Mouse (Mus musculus) v-Abl transformed pro-B cells (cell line): Measurements from ENCODE around the gene AF067063.
"Not testable (repeated sequence)": the region's sequence is repeated elsewhere in the genome, so short reads cannot be mapped to it uniquely, and the experiment has no call there.

Source experiments
- in situ Hi-C, 2 experiments: fragments of 400-800 bp; cut with MboI; formaldehyde crosslinking; loops; one replicate each; pipeline ENCODE4 v1.15.1; 2025; ENCODE audit not compliant: unreplicated experiment in 2 of 2

The AF067063 gene

DNA sequence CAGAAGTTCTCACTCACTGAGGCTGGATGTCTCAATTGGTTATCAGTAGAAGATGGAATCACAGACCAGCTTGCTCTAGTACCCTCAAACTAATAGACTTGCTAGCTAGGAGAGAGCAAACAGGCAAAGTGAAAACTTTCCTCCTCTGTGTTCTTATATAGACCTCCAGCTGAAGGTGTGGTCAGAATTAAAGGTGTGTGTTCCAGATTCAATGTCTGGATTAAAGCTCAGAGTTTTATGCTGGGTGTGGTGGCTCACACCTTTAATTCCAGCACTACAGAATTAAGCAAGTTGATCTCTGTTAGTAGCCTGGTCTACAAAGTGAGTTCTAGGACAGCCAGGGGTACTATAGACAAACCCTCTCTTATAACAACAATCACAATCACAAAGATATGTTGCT lies at the start of gene AF067063:
AF067063 (minus strand) TSS at position 101 of the 400 bp plus-strand sequence.
- in situ Hi-C loops, result not testable (repeated sequence)

DNA sequence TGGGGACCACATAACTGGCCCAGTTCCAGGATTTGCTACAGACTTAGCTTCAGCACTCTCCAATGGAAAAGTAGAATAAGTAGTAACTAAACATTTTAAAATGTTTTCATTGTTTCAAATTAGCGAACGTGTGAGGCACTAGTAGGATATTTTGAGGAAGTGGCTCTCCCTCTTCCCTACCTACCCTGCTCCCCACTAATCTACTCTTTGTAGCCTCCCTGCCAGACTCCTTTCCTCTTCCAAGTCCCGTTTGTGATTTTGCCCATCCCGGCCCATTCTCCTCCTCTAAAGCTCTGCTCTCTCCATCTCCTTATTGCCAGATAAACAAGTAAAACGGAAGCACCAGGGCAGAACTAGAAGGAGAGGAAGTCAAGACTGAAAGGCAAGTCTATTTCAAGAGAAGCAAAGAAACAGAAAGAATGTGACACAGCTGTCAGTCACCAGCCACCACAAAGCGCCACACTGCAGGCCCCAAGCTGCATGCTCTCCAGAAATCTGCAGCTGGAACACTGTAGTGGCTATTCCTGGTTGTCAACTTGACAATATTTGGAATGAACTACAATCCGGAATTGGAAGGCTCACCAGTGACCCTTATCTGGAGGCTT lies 34.5 kb upstream of the AF067063 start:
- in situ Hi-C loops, result not testable (repeated sequence)

DNA sequence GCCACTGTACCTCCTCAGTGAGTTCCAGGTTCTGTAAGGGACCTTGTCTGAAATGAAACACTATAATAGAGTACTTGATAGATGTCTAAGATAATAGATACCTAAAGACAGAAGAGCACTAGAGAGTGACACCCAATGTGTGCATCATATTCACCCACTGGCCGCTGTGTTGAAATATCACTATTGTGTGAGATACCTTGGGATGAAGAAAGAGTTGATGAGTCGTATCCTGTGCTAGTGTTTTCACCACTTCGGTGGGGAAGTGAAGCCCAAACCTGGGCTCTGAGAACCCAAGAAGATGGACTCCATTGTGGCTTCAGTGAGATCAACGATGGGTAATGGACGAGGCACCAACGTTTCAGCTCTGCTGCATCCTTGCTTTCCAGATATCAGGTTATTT lies 32.4 kb upstream of the AF067063 start:
- in situ Hi-C loops, result not testable (repeated sequence)

DNA sequence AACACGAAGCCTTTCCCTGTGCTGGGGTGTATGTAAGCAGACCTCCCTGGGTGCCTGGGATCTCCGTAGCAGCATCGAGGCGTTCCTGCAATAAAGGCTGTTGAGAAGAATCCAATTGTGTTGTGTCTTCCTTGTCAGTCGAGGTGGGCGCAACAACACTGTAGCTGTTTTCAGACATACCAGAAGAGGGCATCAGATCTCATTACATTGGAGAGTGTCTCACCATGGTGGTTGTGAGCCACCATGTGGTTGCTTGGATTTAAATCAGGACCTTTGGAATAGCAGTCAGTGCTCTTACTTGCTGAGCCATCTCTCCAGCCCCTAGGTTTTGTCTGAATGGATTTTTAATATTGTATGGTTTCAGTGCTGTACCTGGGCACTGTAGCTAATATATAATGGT lies 10.0 kb upstream of the AF067063 start:
- in situ Hi-C loops, result not testable (repeated sequence)

DNA sequence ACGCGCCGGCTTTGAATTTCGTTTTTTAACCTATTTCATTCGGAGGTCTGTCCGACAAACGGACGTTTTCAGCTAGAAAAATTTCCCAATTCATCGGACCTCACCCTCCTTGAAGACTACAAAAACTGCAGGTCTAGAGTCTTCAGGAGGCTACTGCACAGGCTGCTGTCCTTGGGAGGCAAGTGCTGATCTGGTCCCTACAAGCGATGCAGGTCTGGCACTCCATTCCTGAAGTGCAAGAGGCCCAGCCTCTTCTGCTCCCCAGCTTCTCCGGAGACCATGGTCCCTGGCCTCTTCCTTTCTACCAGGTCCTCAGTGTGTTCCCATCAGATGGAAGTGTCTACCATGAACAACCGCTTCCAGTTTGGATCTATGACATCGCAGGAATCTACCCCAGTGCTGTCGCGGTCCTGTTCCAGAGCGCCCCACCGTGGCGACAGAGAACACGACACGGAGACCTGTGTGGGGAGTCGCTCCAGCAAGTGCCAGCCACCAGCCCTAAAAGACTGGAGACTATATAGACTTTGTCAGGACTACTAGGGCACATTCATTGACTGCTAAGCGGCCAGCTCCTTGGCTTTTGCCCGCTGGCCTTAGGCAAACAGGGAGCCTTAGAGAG lies 7.8 kb upstream of the AF067063 start:
- in situ Hi-C loops, result not testable (repeated sequence)

DNA sequence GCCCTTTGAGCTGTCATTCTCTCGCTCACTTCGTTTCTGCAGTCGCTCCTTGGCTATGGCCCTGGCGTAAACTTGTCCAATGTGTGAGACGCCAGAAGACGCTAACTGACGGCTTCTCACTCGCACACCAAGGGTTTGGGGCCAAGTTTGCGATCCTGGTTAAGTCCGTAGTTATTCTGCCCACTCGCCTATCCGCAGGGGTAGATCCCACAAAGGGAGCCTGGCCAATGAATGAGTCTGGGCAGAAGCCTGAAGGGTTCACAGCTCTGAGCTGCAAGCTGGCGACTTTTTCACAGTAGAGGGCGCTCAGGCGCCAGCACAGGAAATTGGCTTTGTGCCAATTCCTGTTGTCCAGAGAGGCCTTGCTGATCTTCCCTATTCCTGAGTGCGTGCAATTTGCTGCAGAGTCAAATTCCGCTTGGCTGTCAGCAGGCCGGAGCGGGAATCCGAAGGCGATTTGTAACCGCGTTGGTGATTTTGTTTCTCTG lies 6.4 kb upstream of the AF067063 start:
- in situ Hi-C loops, result not testable (repeated sequence)

DNA sequence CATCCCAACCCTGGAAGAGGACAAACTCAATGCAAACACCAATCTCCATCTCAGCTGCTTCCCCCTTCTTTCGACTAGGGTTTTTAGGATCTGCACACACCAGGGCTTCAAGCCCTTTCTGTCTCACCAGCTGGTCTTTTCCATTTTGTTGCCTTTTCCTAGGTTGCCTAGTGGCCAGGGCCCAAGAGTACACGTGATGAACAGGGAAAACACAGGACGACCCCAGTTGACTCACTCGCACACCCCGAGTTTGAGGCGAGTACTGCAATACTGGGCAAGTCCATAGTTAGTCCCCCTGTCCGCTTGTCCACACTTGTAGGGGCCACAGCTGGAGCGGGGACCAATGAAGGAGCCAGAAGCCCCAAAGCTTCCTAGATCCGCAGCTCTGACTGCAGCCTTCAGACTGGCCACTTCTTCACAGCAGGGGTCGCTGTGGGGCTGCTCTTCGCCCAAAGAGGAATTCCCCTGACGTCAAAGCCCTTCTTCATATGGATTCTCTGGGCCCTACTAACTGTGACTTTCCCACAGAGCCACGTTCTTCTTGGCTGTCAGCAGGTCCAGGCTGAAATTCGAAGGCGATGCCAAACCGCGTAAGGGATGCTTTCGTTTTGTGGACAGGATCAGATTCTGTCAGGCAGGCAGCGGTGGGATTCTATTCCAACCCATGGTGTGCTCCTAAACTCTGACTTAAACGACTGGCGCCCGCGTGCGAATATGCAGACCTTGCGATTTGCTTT lies 5.5 kb upstream of the AF067063 start, which contains the start of gene D13Ertd608e:
D13Ertd608e (plus strand) TSS at position 687 of the 737 bp plus-strand sequence.
- in situ Hi-C loops, result not testable (repeated sequence)

DNA sequence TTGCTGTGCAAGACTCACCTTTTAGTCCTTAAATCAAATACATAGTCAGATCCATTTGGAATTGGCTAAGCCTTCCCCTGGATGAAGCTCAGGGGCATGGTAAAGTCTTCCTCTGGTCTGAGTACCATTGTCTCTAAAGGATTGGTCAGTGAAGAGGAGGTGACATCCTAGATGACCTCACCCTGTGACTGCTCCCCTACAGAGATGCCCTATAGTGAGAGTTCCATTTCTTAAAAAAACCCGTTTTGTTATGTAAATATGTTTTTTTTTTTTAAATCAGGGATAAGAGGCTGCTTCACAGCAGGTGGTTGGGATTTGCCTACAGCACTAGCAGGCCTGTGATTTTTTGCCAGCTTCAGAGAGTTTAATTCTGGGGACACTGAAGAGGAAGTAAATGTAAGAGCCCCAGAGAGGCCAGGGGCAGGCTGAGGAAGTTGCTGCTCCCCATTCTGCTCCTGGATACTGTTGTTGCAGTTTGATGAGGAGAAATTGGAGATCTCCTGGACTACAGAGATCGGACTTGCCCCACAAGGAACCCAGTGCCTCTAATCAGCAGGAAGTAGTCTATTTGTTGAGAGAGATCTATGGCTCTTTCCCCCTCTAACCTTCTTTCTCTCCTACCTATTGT lies 12.3 kb downstream of the AF067063 start:
- in situ Hi-C loops, result no loop called here

DNA sequence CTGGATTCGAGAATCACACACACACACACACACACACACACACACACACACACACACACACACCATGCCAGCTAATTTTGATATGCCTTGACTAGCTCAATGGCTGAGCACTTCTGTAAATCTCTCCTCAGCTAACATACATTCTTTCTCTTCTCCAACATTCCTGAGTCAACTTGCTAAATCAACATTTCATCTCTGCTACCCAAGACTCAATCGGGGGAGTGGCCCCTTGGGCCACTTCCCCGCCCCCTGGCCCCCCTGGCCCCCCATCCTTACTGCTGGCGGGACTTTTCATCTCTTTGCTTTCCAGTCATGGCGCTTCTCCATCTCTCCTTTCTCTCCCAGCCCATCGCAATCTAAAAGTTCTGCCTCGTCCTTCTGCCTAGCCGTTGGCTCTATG lies 13.2 kb downstream of the AF067063 start:
- in situ Hi-C loops, result no loop called here

DNA sequence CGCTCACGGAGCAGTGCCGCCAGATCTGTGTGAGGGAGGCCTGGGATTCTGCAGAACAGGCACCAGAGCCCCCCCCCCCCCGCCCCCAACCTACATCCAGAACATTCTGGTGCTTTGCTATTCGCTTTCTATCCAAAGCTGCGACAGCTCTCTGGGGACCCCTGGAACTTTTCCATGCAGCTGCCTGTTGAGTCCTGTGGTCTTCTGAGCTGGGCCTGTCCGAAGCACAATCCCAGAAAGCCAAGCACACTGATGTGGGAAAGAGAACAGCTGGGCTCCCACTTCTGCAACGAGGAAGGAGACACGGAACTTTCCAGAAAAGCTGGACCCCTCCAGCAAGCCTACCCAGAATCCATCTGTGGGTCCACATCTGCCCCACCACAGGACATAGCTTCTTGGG lies 20.0 kb downstream of the AF067063 start:
- in situ Hi-C loops, result no loop called here

DNA sequence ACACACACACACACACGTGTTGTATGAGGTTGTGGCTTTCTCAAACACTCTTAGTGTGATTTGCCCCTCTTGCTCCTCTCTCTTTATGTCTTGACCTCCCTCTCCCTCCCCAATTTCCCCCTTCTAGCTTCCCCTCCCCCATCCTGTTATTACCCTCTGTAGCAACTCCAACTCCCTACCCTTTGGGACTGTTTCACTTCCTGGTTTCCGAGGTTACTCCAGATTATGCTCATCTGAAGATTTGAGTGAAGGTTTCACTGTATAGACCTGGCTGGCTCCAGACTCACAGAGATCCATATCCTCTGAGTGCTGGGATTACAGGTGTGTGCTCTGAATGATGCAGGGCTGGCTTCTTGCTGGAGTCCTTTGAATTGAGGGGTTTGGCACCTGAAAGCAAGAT lies 21.1 kb downstream of the AF067063 start:
- in situ Hi-C loops, result loop anchor here in 1 of 2 experiments (10.0 kb wide), 1 partner anchor 164 kb away; no protein-coding TSS in a partner anchor

DNA sequence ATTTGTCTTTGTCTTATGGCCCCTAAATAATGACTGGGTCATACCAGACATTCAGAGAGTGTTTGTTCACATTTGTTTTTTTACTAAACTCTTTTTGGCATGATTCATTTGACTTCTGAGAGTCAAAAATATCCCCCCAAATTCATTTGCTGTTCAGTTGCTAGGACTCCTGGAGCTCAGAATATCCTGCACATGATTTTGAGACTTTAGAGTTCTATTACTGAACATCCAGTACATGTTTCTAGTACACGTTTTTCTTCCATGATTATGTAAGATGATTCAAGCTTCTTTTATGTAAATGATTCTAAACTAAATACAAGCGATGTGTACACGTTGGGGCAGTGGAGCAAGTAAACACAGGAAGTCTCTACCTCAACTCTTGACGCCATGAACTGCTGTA lies 32.4 kb downstream of the AF067063 start:
- in situ Hi-C loops, result loop anchor here in 1 of 2 experiments (25.0 kb wide), 2 partner anchors 435 to 1410 kb away; partner anchors contain the start of genes B430218F22Rik and Mrps30

DNA sequence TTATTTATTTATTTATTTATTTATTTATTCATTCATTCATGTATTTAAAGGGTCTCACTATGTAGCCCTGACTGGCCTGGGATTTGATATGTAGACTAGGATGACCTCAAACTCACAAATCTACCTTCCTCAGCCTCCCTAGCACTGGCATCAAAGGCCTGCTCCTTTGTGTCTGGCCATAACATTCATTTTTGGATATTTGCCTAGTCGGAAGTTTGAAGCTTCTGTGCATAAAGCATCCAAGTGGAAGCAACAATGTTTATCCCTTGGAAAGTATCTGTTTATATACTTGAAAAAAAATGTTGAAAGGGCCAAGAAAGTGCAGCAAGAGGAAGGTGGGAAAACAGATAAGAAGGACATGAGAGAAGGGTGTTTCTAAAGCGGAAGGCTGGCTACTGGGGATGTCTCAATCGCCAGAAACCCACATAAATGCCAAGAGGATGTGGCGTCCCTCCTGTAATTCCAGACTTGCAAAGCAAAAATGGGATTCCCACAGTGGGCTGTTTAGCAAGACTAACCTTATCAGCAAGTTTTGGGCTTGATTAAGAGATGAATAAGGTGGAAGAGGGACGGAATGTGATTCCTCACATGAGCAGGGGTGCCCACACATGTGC lies 37.1 kb downstream of the AF067063 start:
- in situ Hi-C loops, result loop anchor here in 1 of 2 experiments (5.0 to 25.0 kb wide), 3 partner anchors 101 to 1406 kb away; partner anchors contain the start of genes B430218F22Rik, Hmgcs1 and Mrps30

DNA sequence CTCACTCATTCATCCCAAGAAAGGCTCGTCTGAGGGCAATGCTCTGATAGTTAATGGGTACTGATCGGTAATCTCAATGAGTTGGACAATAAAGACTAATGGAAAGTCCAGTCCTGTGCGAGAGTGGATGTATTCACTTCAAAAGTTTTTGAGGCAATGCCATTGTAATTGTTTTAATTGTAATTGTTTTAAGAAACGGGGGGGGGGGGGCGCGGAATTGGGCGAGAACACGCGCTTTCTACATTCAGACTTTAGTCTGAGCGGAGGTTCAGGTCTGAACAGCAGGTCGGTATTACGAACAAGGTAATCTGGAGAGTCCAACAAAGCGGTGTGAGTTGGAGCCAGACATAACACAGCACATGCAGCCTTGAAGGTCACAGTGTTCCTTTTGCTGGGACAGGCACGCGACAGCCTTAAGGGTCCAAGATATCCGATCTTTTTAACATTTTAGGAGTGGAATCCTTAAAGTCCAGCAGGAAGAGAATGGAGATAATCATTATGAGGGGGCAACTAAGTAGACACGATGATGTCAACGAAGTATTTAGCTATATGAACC lies 38.4 kb downstream of the AF067063 start:
- in situ Hi-C loops, result loop anchor here in 1 of 2 experiments (5.0 to 25.0 kb wide), 3 partner anchors 99 to 1404 kb away; partner anchors contain the start of genes B430218F22Rik, Hmgcs1 and Mrps30

DNA sequence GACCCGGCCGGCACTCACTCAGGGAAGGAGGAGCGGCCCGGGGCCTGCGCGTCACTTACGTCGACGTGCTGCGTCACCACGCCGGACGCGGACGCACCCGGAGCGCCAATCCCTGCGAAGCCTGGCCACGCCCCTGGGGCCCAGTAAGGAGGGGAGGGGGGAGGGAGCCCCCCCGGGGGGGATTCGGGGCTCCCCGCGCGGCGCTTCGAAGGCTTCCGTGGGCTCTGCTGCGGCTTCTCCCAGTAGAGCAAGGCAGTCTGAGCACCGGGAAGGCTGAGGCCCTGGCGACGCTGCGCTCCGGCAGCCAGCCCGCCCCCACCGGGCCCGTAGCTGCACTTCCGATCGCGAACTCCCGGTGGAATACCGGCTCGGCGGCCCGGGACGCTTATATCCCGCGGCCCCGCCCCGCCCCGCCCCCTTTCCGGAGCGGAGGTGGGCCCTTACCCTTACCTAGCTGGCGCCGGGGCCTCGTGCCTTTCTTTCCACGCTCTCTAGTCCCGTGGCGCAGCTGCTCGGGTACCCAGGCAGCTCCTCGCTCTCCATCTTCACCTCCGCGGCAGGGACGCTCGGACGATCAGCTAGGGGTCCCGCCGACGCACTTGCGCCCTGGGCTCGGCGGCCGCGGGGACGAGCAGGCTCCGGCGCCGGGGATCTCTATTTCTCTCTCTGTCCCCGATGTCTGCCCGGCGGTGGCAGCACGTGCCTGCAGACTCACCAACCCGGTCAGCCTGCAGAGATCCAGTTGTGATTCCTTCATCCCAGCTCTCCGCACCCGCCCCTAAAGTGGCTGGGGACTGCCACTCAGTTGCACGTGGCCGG lies 39.0 kb downstream of the AF067063 start, which contains the start of gene Zfp131:
Zfp131 (minus strand) TSS at position 129 of the 819 bp plus-strand sequence.
- in situ Hi-C loops, result loop anchor here in 1 of 2 experiments (5.0 to 25.0 kb wide), 3 partner anchors 99 to 1404 kb away; partner anchors contain the start of genes B430218F22Rik, Hmgcs1 and Mrps30

DNA sequence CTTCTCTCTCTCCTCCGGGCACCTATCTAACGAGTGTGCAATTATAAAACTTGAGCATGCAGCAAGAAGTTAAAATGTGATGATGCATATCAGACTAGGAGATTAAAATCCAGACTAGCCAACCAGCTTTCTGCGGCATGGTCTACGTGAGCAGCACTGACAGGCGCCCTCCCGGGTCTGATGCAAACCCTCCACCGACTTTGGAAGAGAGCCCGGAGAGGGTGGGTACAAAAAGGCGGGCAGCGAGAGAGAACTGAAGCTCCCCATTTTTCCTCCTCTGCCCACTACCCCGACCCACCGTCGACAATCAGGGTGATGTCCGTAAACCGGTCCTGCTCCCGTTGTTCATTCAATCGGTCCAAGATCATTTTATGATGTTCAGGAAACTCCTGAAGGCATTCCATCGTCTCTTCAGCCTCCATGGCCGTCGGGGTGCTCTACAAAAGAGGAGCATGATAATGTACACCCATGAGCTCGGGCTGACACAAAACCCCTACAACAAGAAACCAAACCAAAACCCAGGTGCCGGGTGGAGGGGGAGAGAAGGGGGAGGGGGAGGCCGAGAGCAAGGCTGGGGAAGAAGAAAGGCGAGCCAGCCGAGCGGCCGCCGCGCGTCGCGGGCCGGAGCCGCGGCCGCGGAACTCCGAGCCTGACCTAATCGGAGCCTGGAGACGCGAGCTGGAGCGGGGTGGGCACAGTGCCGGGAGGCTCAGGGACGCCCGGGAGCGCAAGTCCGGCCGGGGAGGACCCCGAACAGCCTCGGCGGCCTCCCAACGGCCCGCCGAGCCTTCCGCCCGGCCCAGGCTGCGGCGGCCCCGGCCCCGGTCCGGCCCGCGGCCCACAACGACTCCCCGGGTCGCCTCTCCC lies 39.9 kb downstream of the AF067063 start:
- in situ Hi-C loops, result loop anchor here (5.0 to 25.0 kb wide), 4 partner anchors 98 to 1403 kb away; partner anchors contain the start of genes B430218F22Rik (in 1 of the 2), Hmgcs1 (in 1 of the 2) and Mrps30 (in 1 of the 2)

DNA sequence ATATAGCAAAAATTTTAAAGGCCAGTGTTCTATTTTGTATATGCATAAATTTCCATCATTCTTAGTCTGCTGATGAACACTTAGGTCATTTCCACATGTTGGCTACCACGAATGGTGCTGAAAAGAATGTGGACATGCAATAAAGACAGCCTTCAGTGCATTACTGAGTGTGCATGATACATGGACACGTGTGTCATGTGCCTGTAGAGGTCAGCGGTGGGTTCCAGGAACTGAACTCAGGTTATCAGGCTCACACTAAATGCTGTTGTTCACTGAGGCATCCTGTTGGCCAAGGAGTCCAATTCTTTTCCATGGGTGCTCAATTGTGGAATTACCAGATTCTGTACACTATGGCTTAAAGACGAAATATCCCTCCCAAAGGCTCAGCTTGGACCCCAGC lies 46.4 kb downstream of the AF067063 start:
- in situ Hi-C loops, result loop anchor here in 1 of 2 experiments (25.0 kb wide), 2 partner anchors 421 to 1396 kb away; partner anchors contain the start of genes B430218F22Rik and Mrps30
